Comparison of ENCODE assay signal across 14 mouse cellular contexts in genomic region chr9:56584043-56584424, GRCm38 (mm10).
DNase-seq lines count a peak whose midpoint lies in the region; ATAC-seq lines count a peak whose summit lies in the region.
"Had no signal": no experiment of that assay in that cellular context is flagged by ENCODE, and none has a peak within 500 bp of the region (broad histone marks: within the 10 kb centered on the region; RNA-seq: fewer than 3 reads in every experiment).

No protein-coding gene starts in this region.

- no peak for ATAC-seq in hindbrain, embryonic 13.5 days (ENCODE audit: low FRiP score)
- ATAC-seq in hindbrain, embryonic 12.5 days (ENCODE audit: low FRiP score): no peak
- peak; percentile 48; the same call in 1 of the 2 replicates for ATAC-seq in kidney, embryonic 14.5 days (ENCODE audit: low FRiP score, low TSS enrichment)
- no peak for ATAC-seq in midbrain, embryonic 16.5 days
- no peak for ATAC-seq in midbrain, embryonic 13.5 days
- ATAC-seq: activated CD4-positive, CD25-positive, alpha-beta regulatory T cell, adult 4 months; Patski had no signal

- H3K27ac ChIP-seq in hindbrain, embryonic 13.5 days: 0 out of 2 replicates have a peak overlapping the region, but pooled peaks have one; percentile 55
- H3K27ac ChIP-seq in hindbrain, embryonic 12.5 days: no peak overlapping the region
- H3K27ac ChIP-seq in kidney, embryonic 14.5 days (ENCODE audit: low read depth, low read length): no peak overlapping the region
- peak overlapping the region; percentile 47; the same call in 1 of the 2 replicates for H3K27ac ChIP-seq in midbrain, embryonic 16.5 days (ENCODE audit: low read length)
- H3K27ac ChIP-seq in midbrain, embryonic 13.5 days: no peak overlapping the region
- H3K27ac ChIP-seq: embryonic facial prominence, embryonic 12.5 days had no signal

- H3K4me3 ChIP-seq in hindbrain, embryonic 13.5 days: no peak overlapping the region
- no peak overlapping the region for H3K4me3 ChIP-seq in hindbrain, embryonic 12.5 days
- no peak overlapping the region for H3K4me3 ChIP-seq in kidney, embryonic 14.5 days (ENCODE audit: low read length)
- H3K4me3 ChIP-seq in midbrain, embryonic 16.5 days (ENCODE audit: low read depth, low read length): no peak overlapping the region
- H3K4me3 ChIP-seq in midbrain, embryonic 13.5 days (replicated peaks): no peak overlapping the region
- H3K4me3 ChIP-seq: embryonic facial prominence, embryonic 12.5 days; heart, embryonic 12.5 days had no signal

- H3K9me3 ChIP-seq in hindbrain, embryonic 13.5 days: no peaks in the 10 kb centered on the region
- H3K9me3 ChIP-seq in hindbrain, embryonic 12.5 days (replicated peaks): no peaks in the 10 kb centered on the region
- H3K9me3 ChIP-seq in kidney, embryonic 14.5 days (ENCODE audit: control insufficient read depth, low read length): no peaks in the 10 kb centered on the region
- H3K9me3 ChIP-seq in midbrain, embryonic 16.5 days (replicated peaks; ENCODE audit: control insufficient read depth, low read length, poor library complexity, severe bottlenecking): no peaks in the 10 kb centered on the region
- H3K9me3 ChIP-seq in midbrain, embryonic 13.5 days: no peaks in the 10 kb centered on the region
- H3K9me3 ChIP-seq: embryonic facial prominence, embryonic 12.5 days; heart, embryonic 12.5 days had no signal

- H3K4me1 ChIP-seq in hindbrain, embryonic 13.5 days (replicated peaks): peaks cover 45% of the 10 kb centered on the region
- H3K4me1 ChIP-seq in hindbrain, embryonic 12.5 days: peaks cover 50% of the 10 kb centered on the region
- 0 out of 2 replicates have a peak, but pooled peaks cover 4% of the 10 kb centered on the region for H3K4me1 ChIP-seq in kidney, embryonic 14.5 days (ENCODE audit: control insufficient read depth, insufficient read depth, low read length)
- peaks cover 19% of the 10 kb centered on the region for H3K4me1 ChIP-seq in midbrain, embryonic 16.5 days (ENCODE audit: control insufficient read depth, insufficient read depth, low read length)
- peaks cover 42% of the 10 kb centered on the region for H3K4me1 ChIP-seq in midbrain, embryonic 13.5 days (replicated peaks)

- H3K36me3 ChIP-seq in hindbrain, embryonic 13.5 days: no peaks in the 10 kb centered on the region
- no peaks in the 10 kb centered on the region for H3K36me3 ChIP-seq in hindbrain, embryonic 12.5 days
- no peaks in the 10 kb centered on the region for H3K36me3 ChIP-seq in kidney, embryonic 14.5 days (ENCODE audit: control insufficient read depth, insufficient read depth, low read length)
- H3K36me3 ChIP-seq in midbrain, embryonic 16.5 days (ENCODE audit: control insufficient read depth, insufficient read depth, low read length): no peaks in the 10 kb centered on the region
- no peaks in the 10 kb centered on the region for H3K36me3 ChIP-seq in midbrain, embryonic 13.5 days
- H3K36me3 ChIP-seq: embryonic facial prominence, embryonic 12.5 days; heart, embryonic 12.5 days had no signal

- no peaks in the 10 kb centered on the region for H3K27me3 ChIP-seq in hindbrain, embryonic 13.5 days
- H3K27me3 ChIP-seq in hindbrain, embryonic 12.5 days: no peaks in the 10 kb centered on the region; the same call in 1 of the 2 replicates
- H3K27me3 ChIP-seq in kidney, embryonic 14.5 days (ENCODE audit: control insufficient read depth, insufficient read depth, low read length): no peaks in the 10 kb centered on the region
- H3K27me3 ChIP-seq in midbrain, embryonic 16.5 days (ENCODE audit: control insufficient read depth, insufficient read depth, low read depth, low read length): no peaks in the 10 kb centered on the region
- 0 out of 2 replicates have a peak, but pooled peaks cover 4% of the 10 kb centered on the region for H3K27me3 ChIP-seq in midbrain, embryonic 13.5 days
- H3K27me3 ChIP-seq: CH12.LX; embryonic facial prominence, embryonic 12.5 days had no signal

- DNase-seq in kidney, postnatal 4 days: no peak
- DNase-seq: adrenal gland, postnatal 14 days; gastrocnemius, postnatal 14 days had no signal

- no peak overlapping the region for H3K4me2 ChIP-seq in hindbrain, embryonic 13.5 days
- H3K4me2 ChIP-seq in hindbrain, embryonic 12.5 days (replicated peaks): no peak overlapping the region
- no peak overlapping the region for H3K4me2 ChIP-seq in kidney, embryonic 14.5 days (replicated peaks; ENCODE audit: low read depth, low read length)
- no peak overlapping the region for H3K4me2 ChIP-seq in midbrain, embryonic 16.5 days (ENCODE audit: low read length)
- no peak overlapping the region for H3K4me2 ChIP-seq in midbrain, embryonic 13.5 days (replicated peaks)
- H3K4me2 ChIP-seq: embryonic facial prominence, embryonic 12.5 days; heart, embryonic 12.5 days had no signal

- H3K9ac ChIP-seq in hindbrain, embryonic 13.5 days: no peak overlapping the region
- H3K9ac ChIP-seq in hindbrain, embryonic 12.5 days: no peak overlapping the region
- no peak overlapping the region for H3K9ac ChIP-seq in kidney, embryonic 14.5 days (ENCODE audit: low read depth, low read length)
- H3K9ac ChIP-seq in midbrain, embryonic 16.5 days (ENCODE audit: low read depth, low read length): no peak overlapping the region
- no peak overlapping the region for H3K9ac ChIP-seq in midbrain, embryonic 13.5 days (replicated peaks)
- H3K9ac ChIP-seq: embryonic facial prominence, embryonic 12.5 days; forebrain, postnatal 0 days; heart, embryonic 12.5 days had no signal

- 43% methylated on average over 7 of the region's 7 CpGs for WGBS in hindbrain, embryonic 13.5 days
- WGBS in hindbrain, embryonic 12.5 days: 54% methylated on average over 7 of the region's 7 CpGs
- 38% methylated on average over 7 of the region's 7 CpGs for WGBS in kidney, embryonic 14.5 days
- WGBS in midbrain, embryonic 16.5 days: 39% methylated on average over 7 of the region's 7 CpGs
- WGBS in midbrain, embryonic 13.5 days: 32% methylated on average over 7 of the region's 7 CpGs

Comparison
In these comparisons a context has a peak if more than half of its experiments do, and no peak if none do; other contexts are left out.
1. H3K27ac ChIP-seq: peak in hindbrain, embryonic 13.5 days (single experiment) and midbrain, embryonic 16.5 days (single experiment); none in hindbrain, embryonic 12.5 days (single experiment), kidney, embryonic 14.5 days (single experiment) and midbrain, embryonic 13.5 days (single experiment).